Mouse (Mus musculus) spleen, adult 2 months (tissue): ENCODE data around the gene Jsrp1. TPM values are rescaled to one million over a fixed set of nuclear protein-coding genes. Genes with fewer than 3 reads are reported as not detected.

Experiments
- DNase-seq, 2 experiments: peaks; one replicate each; pipeline versions ENCODE4 v3.0.0 to v3.0.0-alpha.2; 2012 to 2021; ENCODE audit warnings: low spot score in 2 of 2, low read depth in 1 of 2
- H3K27ac ChIP-seq: fragments of 200-500 bp; 2 replicates; pipeline ENCODE4 v1.5.1; 2012; ENCODE audit warnings: low read length, inconsistent platforms; ENCODE audit not compliant: insufficient read depth
- H3K27me3 ChIP-seq: fragments of 200-500 bp; 2 replicates; pipeline ENCODE4 v1.6.1; 2012; ENCODE audit warnings: mild to moderate bottlenecking, moderate library complexity, low read length, inconsistent platforms; ENCODE audit not compliant: control insufficient read depth, insufficient read depth
- H3K36me3 ChIP-seq: fragments of 200-500 bp; 2 replicates; pipeline ENCODE4 v1.6.1; 2012; ENCODE audit warnings: mild to moderate bottlenecking, low read length, inconsistent platforms; ENCODE audit not compliant: control insufficient read depth, insufficient read depth
- H3K4me1 ChIP-seq: fragments of 200-500 bp; 2 replicates; pipeline ENCODE4 v1.6.1; 2011; ENCODE audit warnings: inconsistent platforms; ENCODE audit not compliant: control insufficient read depth, insufficient read depth, insufficient read length
- H3K4me3 ChIP-seq: fragments of 200-500 bp; 2 replicates; pipeline ENCODE4 v1.5.1; 2011; ENCODE audit warnings: mild to moderate bottlenecking, inconsistent platforms; ENCODE audit not compliant: insufficient read depth, insufficient read length; ENCODE audit errors: extremely low read depth
- CTCF ChIP-seq: fragments of 200-500 bp; IDR thresholded peaks from 2 replicates; pipeline ENCODE4 v1.5.1; 2011; ENCODE audit warnings: mild to moderate bottlenecking, inconsistent platforms; ENCODE audit not compliant: insufficient read depth, insufficient read length, insufficient replicate concordance; ENCODE audit errors: extremely low read depth
- POLR2A ChIP-seq: fragments of 200-500 bp; IDR thresholded peaks from 2 replicates; pipeline ENCODE4 v1.6.1; 2011; ENCODE audit warnings: low read depth, low read length, inconsistent platforms
- WGBS: fragments of 180-500 bp; shearing (Covaris S2); methylation state at CpG from one replicate; pipeline ENCODE4 v1.1.7; 2018; 5-methylcytosine and 5-hydroxymethylcytosine counted together
- polyA plus RNA-seq: library from polyadenylated mRNA; depleted of rRNA; stranded (reverse); fragments of >200 nt; gene quantifications from 2 replicates; pipeline ENCODE4 v1.2.3, GENCODE M21; 2012

Jsrp1 gene
- polyA plus RNA-seq, 1 experiment, result not detected

DNA sequence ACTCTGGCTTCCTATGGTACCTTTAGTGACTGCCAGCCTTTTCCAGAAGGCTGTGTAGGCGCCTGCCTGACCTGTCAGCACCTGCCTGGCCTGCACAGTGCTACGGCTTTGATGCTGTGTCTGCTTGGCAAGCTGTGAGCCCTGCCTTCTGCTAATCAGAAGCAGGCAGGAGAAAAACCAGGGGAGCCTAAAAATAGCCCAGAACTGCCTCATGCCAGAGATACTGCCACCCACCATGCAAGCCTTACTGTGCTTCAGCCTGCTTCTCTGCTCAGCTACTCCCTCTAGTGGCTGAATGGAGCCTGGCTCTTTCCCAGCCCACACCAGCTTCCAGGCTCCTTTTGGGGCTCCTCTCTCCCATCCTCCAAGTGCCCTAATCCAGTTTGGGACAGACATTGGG lies 38.7 kb downstream of the Jsrp1 start:
- TF ChIP-seq CTCF (peak; percentile 76; the same call in 1 of the 2 replicates), POLR2A (no peak)
- Histone ChIP-seq H3K4me3 (no peak overlapping the region), H3K36me3 (peaks cover 31% of the 10 kb centered on the region), H3K27me3 (no peaks in the 10 kb centered on the region), H3K27ac (no peak overlapping the region), H3K4me1 (no peaks in the 10 kb centered on the region)
- DNase-seq, result peak in 1 of 2 experiments; percentile 58
- WGBS, result 43% methylated on average over 2 of the region's 2 CpGs

- no peak for DNase-seq
- H3K36me3 ChIP-seq, result peaks cover 32% of the 10 kb centered on the region
- 92% methylated on average over 5 of the region's 5 CpGs for WGBS
- H3K4me3 ChIP-seq, result no peak overlapping the region
- no peaks in the 10 kb centered on the region for H3K4me1 ChIP-seq
- no peak for TF ChIP-seq CTCF
- no peak for TF ChIP-seq POLR2A
- no peaks in the 10 kb centered on the region for H3K27me3 ChIP-seq
- H3K27ac ChIP-seq, result no peak overlapping the region
Observed at GRCm38 (mm10) chr10:80773816-80774215, 39.5 kb downstream of the Jsrp1 start.

DNA sequence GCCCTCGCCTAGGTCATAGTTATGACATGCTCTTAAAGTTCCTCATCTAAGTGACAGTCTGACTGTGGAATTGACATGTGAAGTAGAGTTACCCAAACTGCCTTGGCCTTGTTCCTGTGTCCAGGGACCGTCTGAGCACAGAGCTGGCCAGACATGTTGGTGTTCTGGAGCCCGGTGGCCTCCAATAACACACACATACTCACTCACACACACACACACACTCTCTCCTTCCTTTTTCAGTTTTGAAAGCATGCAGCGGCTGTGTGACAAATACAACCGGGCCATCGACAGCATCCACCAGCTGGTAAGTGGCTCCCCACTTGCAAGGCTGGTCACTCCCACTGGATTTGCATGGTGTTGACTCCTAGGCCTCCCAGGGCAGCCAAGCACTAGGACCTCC lies 44.9 kb downstream of the Jsrp1 start:
- no peak for DNase-seq
- no peaks in the 10 kb centered on the region; the same call in 1 of the 2 replicates for H3K4me1 ChIP-seq
- 96% methylated on average over 6 of the region's 6 CpGs for WGBS
- TF ChIP-seq POLR2A, result no peak
- no peak for TF ChIP-seq CTCF
- no peaks in the 10 kb centered on the region for H3K27me3 ChIP-seq
- H3K36me3 ChIP-seq, result peaks cover 29% of the 10 kb centered on the region
- no peak overlapping the region for H3K4me3 ChIP-seq
- H3K27ac ChIP-seq, result no peak overlapping the region

GRCm38 (mm10) chr10:80766161-80766815 lies 47.0 kb downstream of the Jsrp1 start:
- TF ChIP-seq CTCF (no peak), POLR2A (no peak)
- Histone ChIP-seq H3K4me3 (no peak overlapping the region), H3K27me3 (no peaks in the 10 kb centered on the region), H3K36me3 (peaks cover 19% of the 10 kb centered on the region), H3K27ac (no peak overlapping the region), H3K4me1 (no peaks in the 10 kb centered on the region; the same call in 1 of the 2 replicates)
- DNase-seq, result no peak
- 93% methylated on average over 10 of the region's 10 CpGs for WGBS

DNA sequence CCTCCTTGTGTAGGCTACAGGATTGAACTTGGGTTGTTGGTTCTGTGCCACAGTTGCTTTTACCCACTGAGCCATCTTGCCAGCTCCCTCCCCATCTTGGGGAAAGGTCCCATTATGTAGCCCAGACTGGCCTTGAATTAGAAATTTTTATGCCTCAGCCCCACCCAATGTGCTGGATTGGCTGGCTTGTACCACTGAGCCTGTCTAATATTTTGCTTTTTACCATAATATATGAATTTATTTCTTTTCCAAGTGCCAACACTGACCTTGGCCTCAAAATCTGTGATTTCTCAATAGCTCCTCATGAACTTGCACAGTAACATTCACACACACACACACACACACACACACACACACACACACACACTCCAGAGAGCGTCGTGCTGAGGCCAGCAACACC lies 47.6 kb downstream of the Jsrp1 start:
- WGBS, result 97% methylated on average over 2 of the region's 2 CpGs

DNA sequence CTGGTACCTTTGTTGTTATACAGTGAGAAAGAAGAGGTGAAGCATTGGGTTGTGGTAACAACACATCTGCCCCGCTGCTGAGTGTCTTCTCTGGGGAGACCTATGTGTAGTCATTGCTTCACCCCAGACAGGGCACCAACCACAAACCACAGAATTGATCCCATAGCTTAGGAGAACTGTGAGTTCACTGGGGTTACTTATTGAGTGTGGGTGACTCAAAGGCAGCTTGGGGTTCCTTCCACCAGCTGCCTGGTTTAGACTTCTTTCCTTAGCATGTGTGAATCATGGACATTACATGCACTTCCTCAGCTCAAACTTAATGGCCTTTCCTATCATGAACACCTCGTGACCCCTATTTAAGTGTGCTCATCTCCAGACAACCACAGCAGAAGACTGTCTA lies 49.8 kb downstream of the Jsrp1 start:
- TF ChIP-seq CTCF, result no peak
- TF ChIP-seq POLR2A, result no peak
- no peak for DNase-seq
- no peaks in the 10 kb centered on the region; the same call in 1 of the 2 replicates for H3K4me1 ChIP-seq
- 43% methylated on average over 2 of the region's 2 CpGs for WGBS
- no peaks in the 10 kb centered on the region for H3K27me3 ChIP-seq
- no peak overlapping the region for H3K27ac ChIP-seq
- peaks cover 11% of the 10 kb centered on the region for H3K36me3 ChIP-seq
- no peak overlapping the region for H3K4me3 ChIP-seq

More for the DNA sequence above, 47.6 kb downstream of the Jsrp1 start:
- DNase-seq, result no peak
- Histone ChIP-seq H3K4me3 (no peak overlapping the region), H3K27ac (no peak overlapping the region), H3K4me1 (no peaks in the 10 kb centered on the region; the same call in 1 of the 2 replicates), H3K36me3 (peaks cover 17% of the 10 kb centered on the region), H3K27me3 (no peaks in the 10 kb centered on the region)
- TF ChIP-seq CTCF (no peak), POLR2A (no peak)

- DNase-seq, result no peak
- Histone ChIP-seq H3K27me3 (no peaks in the 10 kb centered on the region), H3K4me1 (peaks cover 7% of the 10 kb centered on the region; the same call in 1 of the 2 replicates), H3K27ac (no peak overlapping the region), H3K4me3 (no peak overlapping the region), H3K36me3 (peaks cover 5% of the 10 kb centered on the region; the same call in 1 of the 2 replicates)
- WGBS, result 75% methylated on average over 3 of the region's 3 CpGs
- TF ChIP-seq POLR2A (no peak), CTCF (no peak)
Observed at GRCm38 (mm10) chr10:80761821-80762220, 51.5 kb downstream of the Jsrp1 start.
